Mouse (Mus musculus): ENCODE results near the gene Stx12. TPM values are rescaled to one million over a fixed set of nuclear protein-coding genes. Genes with fewer than 3 reads are reported as not detected.

Gene Stx12
- polyA plus RNA-seq (2012; rRNA removed), result 150 and 154 TPM in 2 replicates

GRCm38 (mm10) chr4:132884064-132884843, at the start of gene Stx12:
Stx12 (minus strand) TSS chr4:132884509.

DNA sequence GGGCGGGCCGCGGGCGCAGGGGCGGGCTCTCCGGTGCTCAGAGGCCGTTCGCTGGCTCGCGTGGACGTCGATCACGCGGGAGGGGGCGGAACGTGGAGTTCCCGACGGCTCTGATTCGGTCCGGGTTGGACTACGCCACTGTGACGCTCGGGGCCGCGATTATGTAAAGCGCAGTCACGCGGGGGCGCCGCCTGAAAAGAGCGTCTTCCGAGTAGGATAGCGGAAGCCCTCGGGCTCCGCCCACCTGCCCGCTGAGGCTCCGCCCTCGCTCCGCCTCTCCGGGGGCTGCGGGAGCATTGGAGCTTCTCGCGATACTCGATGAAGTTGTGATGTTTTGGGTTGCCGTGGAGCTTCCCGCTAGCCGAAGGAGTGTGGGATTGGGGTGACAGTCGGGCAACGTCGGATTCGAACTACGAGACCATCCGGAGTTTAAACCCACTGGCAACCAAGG, 38.3 kb upstream of the Stx12 start, which contains the start of gene Fam76a:
Gene Fam76a (minus strand): TSS at position 1 of the 451 bp plus-strand sequence.

GRCm38 (mm10) chr4:132842970-132843704, 41.2 kb downstream of the Stx12 start, which contains the start of gene Ppp1r8:
Ppp1r8 (minus strand) TSS chr4:132843169.

Other genes with a start within 250 kb of the Stx12 start
- 23.3 and 24.0 TPM in 2 replicates for gene Eya3, start 245.5 kb downstream of the Stx12 start, polyA plus RNA-seq (2012; rRNA removed)
- gene Xkr8, start 152.0 kb downstream of the Stx12 start, polyA plus RNA-seq (2012; rRNA removed), result 5.0 and 5.6 TPM in 2 replicates
- 0.74 and 0.90 TPM in 2 replicates for gene Smpdl3b, start 127.3 kb downstream of the Stx12 start, polyA plus RNA-seq (2012; rRNA removed)
- gene Rpa2, start 116.2 kb downstream of the Stx12 start, polyA plus RNA-seq (2012; rRNA removed), result 28.2 and 31.2 TPM in 2 replicates
- gene Themis2, start 88.1 kb downstream of the Stx12 start, polyA plus RNA-seq (2012; rRNA removed), result 0.35 and 0.39 TPM in 2 replicates
- gene Ppp1r8, start 41.3 kb downstream of the Stx12 start, polyA plus RNA-seq (2012; rRNA removed), result 87.9 and 91.2 TPM in 2 replicates
- gene Fam76a, start 38.0 kb upstream of the Stx12 start, polyA plus RNA-seq (2012; rRNA removed), result 21.6 and 22.3 TPM in 2 replicates
- 0.05 and 0.12 TPM in 2 replicates for gene Fgr, start 89.6 kb upstream of the Stx12 start, polyA plus RNA-seq (2012; rRNA removed)
- 17.4 and 21.8 TPM in 2 replicates for gene Ahdc1, start 126.8 kb upstream of the Stx12 start, polyA plus RNA-seq (2012; rRNA removed)
- gene Wasf2, start 246.0 kb upstream of the Stx12 start, polyA plus RNA-seq (2012; rRNA removed), result 11.7 and 13.8 TPM in 2 replicates